Mouse (Mus musculus) forebrain, postnatal 0 days (tissue): ENCODE data around the gene Vars. TPM values are rescaled to one million over a fixed set of nuclear protein-coding genes. Genes with fewer than 3 reads are reported as not detected.

Source experiments
- ATAC-seq: fragments of 200-750 bp; cut with Nextera tagmentation; 2 replicates; pipeline ENCODE4 v1.8.0; 2017; ENCODE audit warnings: mild to moderate bottlenecking, moderate library complexity
- DNase-seq: peaks from one replicate; pipeline ENCODE4 v3.0.0-alpha.2; 2015
- H3K27ac ChIP-seq: fragments of 300-500 bp; sonication (generic); 2 replicates; pipeline ENCODE4 v1.5.1; 2014; ENCODE audit warnings: low read depth, mild to moderate bottlenecking, antibody characterized with exemption, low read length, moderate library complexity, mixed read lengths
- H3K27me3 ChIP-seq: fragments of 300-500 bp; sonication (generic); 2 replicates; pipeline ENCODE4 v1.6.1; 2014; ENCODE audit warnings: mild to moderate bottlenecking, low read length, mixed read lengths; ENCODE audit not compliant: insufficient read depth
- H3K36me3 ChIP-seq: fragments of 300-500 bp; sonication (generic); 2 replicates; pipeline ENCODE4 v1.6.1; 2014; ENCODE audit warnings: mild to moderate bottlenecking, moderate library complexity; ENCODE audit not compliant: insufficient read depth
- H3K4me1 ChIP-seq: fragments of 300-500 bp; sonication (generic); 2 replicates; pipeline ENCODE4 v1.6.1; 2014; ENCODE audit warnings: antibody characterized with exemption; ENCODE audit not compliant: insufficient read depth
- H3K4me2 ChIP-seq: fragments of 300-500 bp; sonication (generic); 2 replicates; pipeline ENCODE4 v1.6.1; 2014; ENCODE audit warnings: low read depth, mild to moderate bottlenecking, moderate library complexity
- H3K4me3 ChIP-seq: fragments of 300-500 bp; sonication (generic); 2 replicates; pipeline ENCODE4 v1.5.1; 2014; ENCODE audit warnings: low read depth, low read length, mixed read lengths
- H3K9ac ChIP-seq: fragments of 300-500 bp; sonication (generic); 2 replicates; pipeline ENCODE4 v1.6.1; 2014; ENCODE audit warnings: mild to moderate bottlenecking
- H3K9me3 ChIP-seq: fragments of 300-500 bp; sonication (generic); 2 replicates; pipeline ENCODE4 v1.6.1; 2016; ENCODE audit warnings: low read length
- CTCF ChIP-seq: sonication (generic); IDR thresholded peaks from 2 replicates; pipeline ENCODE4 v1.5.1; 2016; ENCODE audit warnings: antibody characterized with exemption, control low read depth, low read depth
- WGBS: fragments of 180-500 bp; shearing (Covaris S2); extraction: QIAGEN DNeasy Blood & Tissue Kit; methylation state at CpG from one replicate; pipeline ENCODE4 v1.1.7; 2014; 5-methylcytosine and 5-hydroxymethylcytosine counted together
- polyA plus RNA-seq: library from polyadenylated mRNA; unstranded; fragments of >200 nt; fragmentation: Nextera tagmentation; extraction: Ambion mirVana; gene quantifications from 2 replicates; pipeline ENCODE4 v1.2.1, GENCODE M21; 2015
- total RNA-seq: library from RNA; depleted of rRNA; stranded (reverse); fragments of >200 nt; gene quantifications from 2 replicates; pipeline ENCODE4 v1.2.3, GENCODE M21; 2014

The Vars gene
- total and polyA plus RNA-seq, 2 experiments from 2014 or later, result 45.4 to 93.4 TPM

GRCm38 (mm10) chr17:35007387-35007991 is 6.7 kb downstream of the Vars start:
- peak; percentile 37; the same call in 1 of the 2 replicates for TF ChIP-seq CTCF
- Histone ChIP-seq H3K27me3 (no peaks in the 10 kb centered on the region), H3K36me3 (peaks cover 67% of the 10 kb centered on the region), H3K4me1 (peaks cover 7% of the 10 kb centered on the region), H3K9ac (no peak overlapping the region), H3K9me3 (no peaks in the 10 kb centered on the region), H3K27ac (no peak overlapping the region), H3K4me2 (no peak overlapping the region), H3K4me3 (no peak overlapping the region)
- 96% methylated on average over 7 of the region's 7 CpGs for WGBS
- ATAC-seq (no peak), DNase-seq (no peak)

DNA sequence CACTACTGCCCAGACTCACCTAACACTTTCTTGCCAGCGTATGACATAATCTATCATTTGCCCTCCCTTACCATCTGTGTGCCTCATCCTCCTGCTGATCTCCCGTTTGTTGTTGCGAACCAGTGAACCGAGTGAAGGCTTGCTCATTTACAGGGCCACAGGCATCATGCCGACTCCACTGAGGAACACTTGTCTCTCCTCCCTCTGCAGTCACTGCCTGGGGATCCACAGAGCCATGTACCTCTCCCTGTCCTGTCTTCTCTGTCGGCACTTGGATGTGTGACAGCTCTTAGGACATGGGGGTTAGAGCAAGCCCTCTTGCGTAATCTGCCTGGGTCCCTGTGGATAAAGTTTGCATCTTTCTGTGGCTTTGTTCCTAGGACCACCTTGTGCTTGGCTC is 8.8 kb downstream of the Vars start:
- H3K4me1 ChIP-seq, result no peaks in the 10 kb centered on the region
- no peak overlapping the region for H3K9ac ChIP-seq
- no peak overlapping the region for H3K4me3 ChIP-seq
- no peak for TF ChIP-seq CTCF
- WGBS, result 86% methylated on average over 7 of the region's 7 CpGs
- H3K4me2 ChIP-seq, result no peak overlapping the region
- H3K9me3 ChIP-seq, result no peaks in the 10 kb centered on the region
- H3K27ac ChIP-seq, result no peak overlapping the region
- ATAC-seq (no peak), DNase-seq (no peak)
- peaks cover 81% of the 10 kb centered on the region for H3K36me3 ChIP-seq
- no peaks in the 10 kb centered on the region for H3K27me3 ChIP-seq

- Histone ChIP-seq H3K4me3 (no peak overlapping the region), H3K27me3 (no peaks in the 10 kb centered on the region), H3K27ac (no peak overlapping the region), H3K9me3 (no peaks in the 10 kb centered on the region), H3K4me1 (no peaks in the 10 kb centered on the region), H3K9ac (no peak overlapping the region), H3K36me3 (peaks cover 85% of the 10 kb centered on the region), H3K4me2 (no peak overlapping the region)
- no peak for DNase-seq
- ATAC-seq, result no peak
- 93% methylated on average over 8 of the region's 8 CpGs for WGBS
- no peak for TF ChIP-seq CTCF
Observed at GRCm38 (mm10) chr17:35011440-35011839, 10.7 kb downstream of the Vars start.

DNA sequence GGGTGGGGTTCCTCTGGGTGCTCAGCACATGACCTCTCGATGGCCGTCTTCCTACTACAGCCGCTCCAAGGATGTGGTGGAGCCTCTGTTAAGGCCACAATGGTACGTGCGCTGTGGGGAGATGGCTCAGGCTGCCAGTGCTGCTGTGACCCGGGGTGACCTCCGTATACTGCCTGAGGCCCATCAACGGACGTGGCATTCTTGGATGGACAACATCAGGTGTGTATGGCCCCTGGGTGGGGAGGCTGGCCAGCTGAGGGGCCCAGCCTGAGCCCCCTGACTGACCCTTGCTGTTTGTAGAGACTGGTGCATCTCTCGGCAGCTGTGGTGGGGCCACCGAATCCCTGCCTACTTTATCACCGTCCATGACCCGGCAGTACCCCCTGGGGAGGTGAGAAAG is 11.6 kb downstream of the Vars start:
- H3K4me1 ChIP-seq, result no peaks in the 10 kb centered on the region
- no peak for DNase-seq
- H3K4me3 ChIP-seq, result no peak overlapping the region
- TF ChIP-seq CTCF, result no peak
- 91% methylated on average over 13 of the region's 13 CpGs for WGBS
- no peak for ATAC-seq
- H3K9me3 ChIP-seq, result no peaks in the 10 kb centered on the region
- H3K9ac ChIP-seq, result no peak overlapping the region
- no peak overlapping the region for H3K27ac ChIP-seq
- no peaks in the 10 kb centered on the region for H3K27me3 ChIP-seq
- peaks cover 84% of the 10 kb centered on the region for H3K36me3 ChIP-seq
- H3K4me2 ChIP-seq, result no peak overlapping the region

DNA sequence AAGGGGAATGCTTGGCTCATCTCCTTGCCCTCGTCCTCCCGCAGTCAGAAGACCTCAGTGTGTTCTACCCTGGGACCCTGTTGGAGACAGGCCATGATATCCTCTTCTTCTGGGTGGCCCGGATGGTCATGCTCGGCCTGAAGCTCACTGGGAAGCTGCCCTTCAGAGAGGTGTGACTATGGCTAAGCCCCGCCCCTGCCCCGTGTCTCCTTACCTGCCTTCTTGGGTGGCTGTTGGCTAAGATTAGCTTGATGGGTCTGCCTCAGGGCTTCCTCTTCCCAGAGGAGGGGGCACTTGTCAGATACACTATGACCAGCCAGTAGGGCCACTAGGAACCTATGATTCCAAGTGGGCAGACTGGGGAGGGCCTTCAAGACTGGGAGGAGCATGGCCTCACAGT is 12.4 kb downstream of the Vars start:
- Histone ChIP-seq H3K4me2 (no peak overlapping the region), H3K27me3 (no peaks in the 10 kb centered on the region), H3K4me3 (no peak overlapping the region), H3K9me3 (no peaks in the 10 kb centered on the region), H3K4me1 (no peaks in the 10 kb centered on the region), H3K36me3 (peaks cover 78% of the 10 kb centered on the region), H3K27ac (no peak overlapping the region), H3K9ac (no peak overlapping the region)
- no peak for TF ChIP-seq CTCF
- DNase-seq (no peak), ATAC-seq (no peak)
- 92% methylated on average over 6 of the region's 6 CpGs for WGBS

DNA sequence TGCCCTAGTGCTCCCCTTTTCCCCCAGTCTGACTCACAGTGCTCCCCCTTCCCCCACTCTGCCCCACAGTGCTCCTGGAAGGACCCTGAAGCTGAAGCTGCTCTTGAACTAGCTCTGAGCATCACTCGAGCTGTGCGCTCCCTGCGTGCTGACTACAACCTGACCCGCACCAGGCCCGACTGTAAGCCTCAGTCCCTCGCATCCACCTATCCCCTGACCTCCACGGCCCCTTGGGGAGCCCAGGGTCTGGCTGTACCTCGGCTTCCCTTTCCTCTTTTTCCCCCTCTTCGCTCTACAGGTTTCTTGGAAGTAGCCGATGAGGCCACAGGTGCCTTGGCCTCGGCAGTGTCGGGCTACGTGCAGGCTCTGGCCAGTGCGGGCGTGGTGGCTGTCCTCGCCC is 14.5 kb downstream of the Vars start:
- no peak overlapping the region for H3K4me2 ChIP-seq
- WGBS, result 93% methylated on average over 16 of the region's 16 CpGs
- no peak for DNase-seq
- no peak overlapping the region for H3K9ac ChIP-seq
- TF ChIP-seq CTCF, result no peak
- no peak for ATAC-seq
- H3K4me3 ChIP-seq, result no peak overlapping the region
- no peaks in the 10 kb centered on the region for H3K9me3 ChIP-seq
- H3K27ac ChIP-seq, result no peak overlapping the region
- H3K36me3 ChIP-seq, result peaks cover 63% of the 10 kb centered on the region
- H3K27me3 ChIP-seq, result no peaks in the 10 kb centered on the region
- H3K4me1 ChIP-seq, result no peaks in the 10 kb centered on the region

GRCm38 (mm10) chr17:35016376-35016775 is 15.6 kb downstream of the Vars start, which contains the start of gene Vwa7:
Gene Vwa7, plus strand, starts transcription at chr17:35016579.
- 41% methylated on average over 12 of the region's 12 CpGs for WGBS
- DNase-seq, result peak; percentile 31
- peak; percentile 50 for ATAC-seq
- H3K4me3 ChIP-seq, result no peak within 1 kb of the TSS
- no peak within 1 kb of the TSS for H3K4me2 ChIP-seq
- H3K27ac ChIP-seq, result no peak within 1 kb of the TSS
- peaks cover 1% of the 10 kb centered on the region; the same call in 1 of the 2 replicates for H3K4me1 ChIP-seq
- H3K36me3 ChIP-seq, result peaks cover 52% of the 10 kb centered on the region
- no peak for TF ChIP-seq CTCF
- no peaks in the 10 kb centered on the region; the same call in 1 of the 2 replicates for H3K27me3 ChIP-seq
- no peaks in the 10 kb centered on the region for H3K9me3 ChIP-seq
- H3K9ac ChIP-seq, result no peak within 1 kb of the TSS
